Mouse (Mus musculus) midbrain, embryonic 12.5 days (tissue): ENCODE measurements around the gene 5730596B20Rik. TPM values are rescaled to one million over a fixed set of nuclear protein-coding genes. Genes with fewer than 3 reads are reported as not detected.

Source experiments
- ATAC-seq: fragments of 200-750 bp; cut with Nextera tagmentation; 2 replicates; pipeline ENCODE4 v1.8.0; 2017; ENCODE audit warnings: low read depth, moderate TSS enrichment, moderate library complexity; ENCODE audit not compliant: low FRiP score
- H3K27ac ChIP-seq: fragments of 300-500 bp; sonication (generic); replicated peaks from 2 replicates; pipeline ENCODE4 v1.5.1; 2016; ENCODE audit warnings: mild to moderate bottlenecking
- H3K27me3 ChIP-seq: fragments of 300-500 bp; sonication (generic); 2 replicates; pipeline ENCODE4 v1.6.1; 2016; ENCODE audit warnings: mild to moderate bottlenecking
- H3K36me3 ChIP-seq: fragments of 300-500 bp; sonication (generic); 2 replicates; pipeline ENCODE4 v1.6.1; 2016
- H3K4me1 ChIP-seq: fragments of 300-500 bp; sonication (generic); 2 replicates; pipeline ENCODE4 v1.6.1; 2016
- H3K4me2 ChIP-seq: fragments of 300-500 bp; sonication (generic); replicated peaks from 2 replicates; pipeline ENCODE4 v1.6.1; 2016; ENCODE audit warnings: mild to moderate bottlenecking, moderate library complexity
- H3K4me3 ChIP-seq: fragments of 300-500 bp; sonication (generic); 2 replicates; pipeline ENCODE4 v1.5.1; 2016; ENCODE audit warnings: mild to moderate bottlenecking
- H3K9ac ChIP-seq: fragments of 300-500 bp; sonication (generic); replicated peaks from 2 replicates; pipeline ENCODE4 v1.6.1; 2016; ENCODE audit warnings: mild to moderate bottlenecking, moderate library complexity
- H3K9me3 ChIP-seq: fragments of 300-500 bp; sonication (generic); 2 replicates; pipeline ENCODE4 v1.6.1; 2016; ENCODE audit warnings: mild to moderate bottlenecking
- WGBS: fragments of 180-500 bp; shearing (Covaris S2); methylation state at CpG from one replicate; pipeline ENCODE4 v1.1.7; 2016; 5-methylcytosine and 5-hydroxymethylcytosine counted together
- polyA plus RNA-seq: library from polyadenylated mRNA; unstranded; fragments of >200 nt; fragmentation: Nextera tagmentation; extraction: Ambion mirVana; gene quantifications from 2 replicates; pipeline ENCODE4 v1.2.1, GENCODE M21; 2016

The 5730596B20Rik gene
- polyA plus RNA-seq, 1 experiment from 2014 or later, result not detected

- H3K27me3 ChIP-seq, result peaks cover 97% of the 10 kb centered on the region
- H3K4me2 ChIP-seq, result peak overlapping the region; percentile 97
- no peaks in the 10 kb centered on the region for H3K36me3 ChIP-seq
- H3K4me3 ChIP-seq, result peak overlapping the region; percentile 53
- H3K27ac ChIP-seq, result no peak overlapping the region
- ATAC-seq, result no peak
- peaks cover 18% of the 10 kb centered on the region for H3K4me1 ChIP-seq
- no peaks in the 10 kb centered on the region for H3K9me3 ChIP-seq
- 3% methylated on average over 32 of the region's 32 CpGs for WGBS
- H3K9ac ChIP-seq, result no peak overlapping the region
Observed at GRCm38 (mm10) chr6:52157466-52158275, 19.6 kb upstream of the 5730596B20Rik start.

DNA sequence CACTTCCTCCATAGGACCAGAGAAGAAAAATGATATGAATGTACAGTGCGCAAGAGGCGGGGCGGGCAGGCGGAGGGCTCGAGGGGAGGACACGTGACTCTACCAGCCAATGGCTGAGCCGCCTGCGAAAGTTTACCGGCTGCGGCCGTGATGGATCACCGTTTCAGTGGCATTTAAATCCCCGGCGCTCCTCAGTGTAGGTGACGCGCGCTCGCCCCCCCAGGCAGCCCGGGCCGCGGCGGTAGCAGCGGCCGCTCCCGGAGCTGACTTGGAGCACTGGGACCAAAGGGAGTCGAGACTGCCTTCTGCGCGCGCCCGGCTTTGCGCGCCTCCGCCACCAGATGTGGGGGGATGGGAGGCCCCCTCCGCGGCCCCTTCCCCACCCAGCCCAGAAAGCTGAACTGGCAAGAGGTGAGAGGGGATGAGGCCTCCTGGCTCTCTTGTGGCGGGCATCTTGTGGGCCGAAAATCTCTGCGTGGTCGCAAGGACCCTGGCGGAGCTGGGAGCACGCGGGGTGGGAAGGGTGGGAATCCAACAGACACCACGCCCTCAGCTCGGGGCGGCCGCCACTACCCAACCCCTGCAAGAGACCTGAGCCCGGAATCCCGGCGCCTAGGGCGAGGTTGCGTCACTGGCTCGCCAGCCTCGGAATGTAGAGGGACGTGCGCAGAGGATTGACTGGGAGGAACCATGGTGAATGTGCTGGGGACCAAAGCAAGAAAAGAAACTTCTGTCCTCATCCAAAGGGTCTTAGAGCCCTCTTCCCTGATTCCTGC lies 18.8 kb upstream of the 5730596B20Rik start, which contains the start of gene Hoxa1:
Gene Hoxa1, minus strand, starts transcription at position 42 of the 776 bp plus-strand sequence.
- Histone ChIP-seq H3K27me3 (peaks cover 97% of the 10 kb centered on the region), H3K27ac (no peak within 1 kb of the TSS), H3K4me1 (peaks cover 18% of the 10 kb centered on the region), H3K4me3 (peak within 1 kb of the TSS; percentile 53), H3K9ac (peak within 1 kb of the TSS; percentile 43), H3K36me3 (no peaks in the 10 kb centered on the region), H3K4me2 (peak within 1 kb of the TSS; percentile 97), H3K9me3 (no peaks in the 10 kb centered on the region)
- peak; percentile 49 for ATAC-seq
- under 1% methylated on average over 55 of the region's 55 CpGs for WGBS

DNA sequence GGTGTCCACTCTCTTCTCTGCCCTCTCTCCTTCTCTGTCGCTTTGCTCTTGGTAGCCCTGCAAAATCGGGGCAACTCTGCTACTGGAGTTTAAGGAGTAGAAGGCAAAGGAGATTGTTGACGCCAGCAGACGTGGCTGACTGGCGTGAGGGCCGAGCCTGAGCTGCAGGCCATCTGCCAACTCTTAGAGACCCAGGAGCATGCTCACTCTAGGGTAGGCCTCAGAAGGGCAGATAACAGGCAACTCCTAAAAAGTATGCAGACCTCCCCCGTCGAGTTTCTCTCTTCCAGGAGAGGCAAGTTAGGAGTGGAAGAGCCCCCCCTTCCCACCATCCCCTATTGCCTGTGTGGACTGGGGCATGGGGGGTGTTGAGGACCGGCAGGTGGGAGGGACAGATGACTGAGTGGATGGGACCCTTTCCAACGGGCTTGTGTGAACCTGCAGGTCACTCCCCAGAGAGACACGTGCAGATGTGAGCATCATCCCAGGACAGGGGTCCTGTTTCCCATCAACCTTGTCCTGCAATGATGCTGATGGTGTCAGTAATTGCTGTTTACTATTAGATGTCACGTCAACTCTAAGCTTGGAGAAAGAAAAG lies 18.0 kb upstream of the 5730596B20Rik start:
- Histone ChIP-seq H3K27me3 (peaks cover 97% of the 10 kb centered on the region), H3K36me3 (no peaks in the 10 kb centered on the region), H3K9me3 (no peaks in the 10 kb centered on the region), H3K27ac (no peak overlapping the region), H3K4me1 (peaks cover 18% of the 10 kb centered on the region), H3K4me2 (peak overlapping the region; percentile 97), H3K4me3 (peak overlapping the region; percentile 53), H3K9ac (no peak overlapping the region)
- no peak for ATAC-seq
- WGBS, result 1% methylated on average over 12 of the region's 12 CpGs

DNA sequence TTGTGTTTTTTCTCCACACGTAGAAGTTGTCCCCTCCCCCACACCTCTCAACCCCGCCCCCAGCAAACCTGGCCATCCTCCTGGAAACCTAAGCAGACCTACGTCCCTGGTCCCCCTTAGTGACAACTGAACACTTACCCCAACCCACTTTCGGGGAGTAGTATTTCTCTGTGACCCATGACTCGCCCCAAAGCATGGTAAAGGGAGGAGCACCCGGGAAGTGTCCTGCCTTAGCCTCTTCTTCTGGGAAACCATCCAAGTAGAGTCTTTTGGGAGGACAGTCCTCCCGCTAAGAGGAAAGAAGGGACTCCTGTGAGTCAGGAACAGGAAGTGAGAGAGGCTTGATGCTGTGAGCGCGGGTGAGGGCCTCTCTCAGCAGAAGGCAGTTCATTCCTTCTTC lies 17.3 kb upstream of the 5730596B20Rik start:
- WGBS, result 1% methylated on average over 9 of the region's 9 CpGs
- Histone ChIP-seq H3K9ac (no peak overlapping the region), H3K27me3 (peaks cover 97% of the 10 kb centered on the region), H3K4me2 (no peak overlapping the region), H3K36me3 (no peaks in the 10 kb centered on the region), H3K4me3 (no peak overlapping the region), H3K4me1 (peaks cover 18% of the 10 kb centered on the region), H3K9me3 (no peaks in the 10 kb centered on the region), H3K27ac (no peak overlapping the region)
- ATAC-seq, result no peak

GRCm38 (mm10) chr6:52160511-52161335 lies 16.6 kb upstream of the 5730596B20Rik start:
- ATAC-seq, result no peak
- no peak overlapping the region for H3K27ac ChIP-seq
- no peak overlapping the region for H3K4me2 ChIP-seq
- under 1% methylated on average over 30 of the region's 30 CpGs for WGBS
- no peak overlapping the region for H3K9ac ChIP-seq
- peaks cover 97% of the 10 kb centered on the region for H3K27me3 ChIP-seq
- H3K9me3 ChIP-seq, result no peaks in the 10 kb centered on the region
- H3K4me1 ChIP-seq, result peaks cover 18% of the 10 kb centered on the region
- H3K36me3 ChIP-seq, result no peaks in the 10 kb centered on the region
- no peak overlapping the region for H3K4me3 ChIP-seq

- no peaks in the 10 kb centered on the region for H3K36me3 ChIP-seq
- H3K27ac ChIP-seq, result no peak overlapping the region
- H3K27me3 ChIP-seq, result peaks cover 97% of the 10 kb centered on the region
- WGBS, result under 1% methylated on average over 8 of the region's 8 CpGs
- no peak overlapping the region for H3K4me2 ChIP-seq
- no peak for ATAC-seq
- peaks cover 18% of the 10 kb centered on the region for H3K4me1 ChIP-seq
- H3K9me3 ChIP-seq, result no peaks in the 10 kb centered on the region
- no peak overlapping the region for H3K9ac ChIP-seq
- no peak overlapping the region for H3K4me3 ChIP-seq
Observed at GRCm38 (mm10) chr6:52161336-52162092, 15.8 kb upstream of the 5730596B20Rik start.

GRCm38 (mm10) chr6:52162093-52162380 lies 15.3 kb upstream of the 5730596B20Rik start:
- WGBS, result 4% methylated on average over 1 of the region's 1 CpGs
- Histone ChIP-seq H3K36me3 (no peaks in the 10 kb centered on the region), H3K27me3 (peaks cover 97% of the 10 kb centered on the region), H3K9ac (no peak overlapping the region), H3K4me1 (peaks cover 18% of the 10 kb centered on the region), H3K9me3 (no peaks in the 10 kb centered on the region), H3K27ac (no peak overlapping the region), H3K4me3 (no peak overlapping the region), H3K4me2 (no peak overlapping the region)
- no peak for ATAC-seq

GRCm38 (mm10) chr6:52162611-52163365 lies 14.5 kb upstream of the 5730596B20Rik start:
- no peak for ATAC-seq
- H3K4me1 ChIP-seq, result peaks cover 15% of the 10 kb centered on the region
- no peak overlapping the region for H3K9ac ChIP-seq
- H3K36me3 ChIP-seq, result no peaks in the 10 kb centered on the region
- H3K4me3 ChIP-seq, result no peak overlapping the region
- H3K27me3 ChIP-seq, result peaks cover 97% of the 10 kb centered on the region
- no peak overlapping the region for H3K4me2 ChIP-seq
- no peak overlapping the region for H3K27ac ChIP-seq
- H3K9me3 ChIP-seq, result no peaks in the 10 kb centered on the region
- under 1% methylated on average over 14 of the region's 14 CpGs for WGBS

DNA sequence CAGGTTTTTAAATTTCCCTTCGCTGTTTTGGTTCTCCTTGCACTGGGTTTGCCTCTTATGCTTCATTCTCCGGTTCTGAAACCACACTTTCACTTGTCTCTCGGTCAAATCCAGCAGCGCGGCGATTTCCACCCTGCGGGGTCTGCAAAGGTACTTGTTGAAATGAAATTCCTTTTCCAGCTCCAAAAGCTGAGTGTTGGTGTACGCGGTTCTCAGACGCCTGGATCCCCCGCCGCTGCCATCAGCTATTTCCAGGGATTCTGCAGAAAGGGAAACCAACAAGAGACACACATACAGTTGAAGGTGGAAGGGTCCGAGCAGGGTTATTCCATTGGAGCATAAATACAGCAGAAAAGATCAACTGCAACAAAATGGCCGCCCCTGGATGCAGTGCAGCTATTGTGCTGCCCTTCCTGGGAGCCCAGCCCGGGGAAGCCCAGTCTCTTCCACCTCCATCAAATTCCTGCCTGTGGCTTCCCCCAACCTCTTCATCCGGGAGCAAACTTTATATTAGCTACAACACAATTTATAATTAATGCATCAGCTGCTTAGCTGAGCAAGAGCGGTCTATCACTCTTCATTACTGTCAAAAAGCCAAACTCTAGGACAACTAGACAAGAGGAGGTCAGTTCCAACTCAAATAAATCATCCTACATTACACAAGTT lies 13.8 kb upstream of the 5730596B20Rik start:
- H3K9ac ChIP-seq, result no peak overlapping the region
- no peak for ATAC-seq
- H3K4me2 ChIP-seq, result no peak overlapping the region
- H3K4me3 ChIP-seq, result no peak overlapping the region
- WGBS, result 2% methylated on average over 17 of the region's 17 CpGs
- H3K9me3 ChIP-seq, result no peaks in the 10 kb centered on the region
- no peaks in the 10 kb centered on the region for H3K36me3 ChIP-seq
- peaks cover 97% of the 10 kb centered on the region for H3K27me3 ChIP-seq
- peaks cover 8% of the 10 kb centered on the region for H3K4me1 ChIP-seq
- H3K27ac ChIP-seq, result no peak overlapping the region

GRCm38 (mm10) chr6:52164051-52164625 lies 13.2 kb upstream of the 5730596B20Rik start:
- peaks cover 95% of the 10 kb centered on the region for H3K27me3 ChIP-seq
- peaks cover 2% of the 10 kb centered on the region for H3K4me1 ChIP-seq

More at GRCm38 (mm10) chr6:52164051-52164625, 13.2 kb upstream of the 5730596B20Rik start:
- H3K27ac ChIP-seq, result no peak overlapping the region
- no peak overlapping the region for H3K9ac ChIP-seq
- no peaks in the 10 kb centered on the region for H3K36me3 ChIP-seq
- no peaks in the 10 kb centered on the region for H3K9me3 ChIP-seq
- H3K4me2 ChIP-seq, result no peak overlapping the region
- WGBS, result under 1% methylated on average over 39 of the region's 39 CpGs
- ATAC-seq, result no peak
- H3K4me3 ChIP-seq, result no peak overlapping the region
